Mouse (Mus musculus) midbrain, embryonic 11.5 days (tissue): ENCODE results near the gene Slc6a9. TPM values are rescaled to one million over a fixed set of nuclear protein-coding genes. Genes with fewer than 3 reads are reported as not detected.

Source experiments
- ATAC-seq: fragments of 200-750 bp; cut with Nextera tagmentation; 2 replicates; pipeline ENCODE4 v1.8.0; 2017; ENCODE audit warnings: moderate TSS enrichment, moderate library complexity; ENCODE audit not compliant: low FRiP score
- DNase-seq: peaks from one replicate; pipeline ENCODE4 v3.0.0; 2015; ENCODE audit warnings: low spot score; ENCODE audit errors: missing footprints
- H3K27ac ChIP-seq: fragments of 300-500 bp; sonication (generic); 2 replicates; pipeline ENCODE4 v1.5.1; 2014; ENCODE audit warnings: low read depth, low read length
- H3K27me3 ChIP-seq: fragments of 300-500 bp; sonication (generic); 2 replicates; pipeline ENCODE4 v1.6.1; 2014; ENCODE audit warnings: mild to moderate bottlenecking, low read length, moderate library complexity, mixed read lengths; ENCODE audit not compliant: control insufficient read depth, insufficient read depth
- H3K36me3 ChIP-seq: fragments of 300-500 bp; sonication (generic); 2 replicates; pipeline ENCODE4 v1.6.1; 2014; ENCODE audit warnings: mild to moderate bottlenecking, low read length, moderate library complexity, mixed read lengths; ENCODE audit not compliant: control insufficient read depth, insufficient read depth
- H3K4me1 ChIP-seq: fragments of 300-500 bp; sonication (generic); 2 replicates; pipeline ENCODE4 v1.6.1; 2014; ENCODE audit warnings: low read length; ENCODE audit not compliant: control insufficient read depth, insufficient read depth
- H3K4me2 ChIP-seq: fragments of 300-500 bp; sonication (generic); 2 replicates; pipeline ENCODE4 v1.6.1; 2014; ENCODE audit warnings: mild to moderate bottlenecking, moderate library complexity
- H3K4me3 ChIP-seq: fragments of 300-500 bp; sonication (generic); 2 replicates; pipeline ENCODE4 v1.5.1; 2014; ENCODE audit warnings: low read depth, low read length
- H3K9ac ChIP-seq: fragments of 300-500 bp; sonication (generic); 2 replicates; pipeline ENCODE4 v1.6.1; 2014; ENCODE audit warnings: low read length
- H3K9me3 ChIP-seq: fragments of 300-500 bp; sonication (generic); 2 replicates; pipeline ENCODE4 v1.6.1; 2016; ENCODE audit warnings: low read length; ENCODE audit not compliant: control insufficient read depth
- WGBS: fragments of 180-500 bp; shearing (Covaris S2); extraction: QIAGEN DNeasy Blood & Tissue Kit; methylation state at CpG from one replicate; pipeline ENCODE4 v1.1.7; 2014; 5-methylcytosine and 5-hydroxymethylcytosine counted together
- polyA plus RNA-seq: library from polyadenylated mRNA; unstranded; fragments of >200 nt; fragmentation: Nextera tagmentation; extraction: Ambion mirVana; gene quantifications from 2 replicates; pipeline ENCODE4 v1.2.1, GENCODE M21; 2014

Gene Slc6a9
- polyA plus RNA-seq, 1 experiment from 2014 or later, result 4.6 TPM

- Histone ChIP-seq H3K4me3 (peak within 1 kb of the TSS; percentile 77), H3K9ac (peak within 1 kb of the TSS; percentile 83), H3K9me3 (no peaks in the 10 kb centered on the region), H3K4me1 (peaks cover 17% of the 10 kb centered on the region), H3K36me3 (peaks cover 5% of the 10 kb centered on the region), H3K27ac (peak within 1 kb of the TSS; percentile 64; the same call in 1 of the 2 replicates), H3K4me2 (peak within 1 kb of the TSS; percentile 98), H3K27me3 (no peaks in the 10 kb centered on the region)
- peak; percentile 97 for ATAC-seq
- under 1% methylated on average over 60 of the region's 61 CpGs for WGBS
- DNase-seq, result peak; percentile 100
Measured at GRCm38 (mm10) chr4:117914591-117915442, 80.5 kb downstream of the Slc6a9 start, which contains the start of gene Ipo13. Ipo13 (minus strand) TSS chr4:117914999.

- H3K9me3 ChIP-seq, result no peaks in the 10 kb centered on the region
- WGBS, result 6% methylated on average over 19 of the region's 19 CpGs
- ATAC-seq (no peak; the same call in 1 of the 2 replicates), DNase-seq (peak; percentile 86)
- no peaks in the 10 kb centered on the region for H3K27me3 ChIP-seq
- H3K4me3 ChIP-seq, result peak overlapping the region; percentile 77
- H3K4me1 ChIP-seq, result peaks cover 17% of the 10 kb centered on the region
- H3K36me3 ChIP-seq, result peaks cover 5% of the 10 kb centered on the region
- peak overlapping the region; percentile 98 for H3K4me2 ChIP-seq
- H3K27ac ChIP-seq, result no peak overlapping the region
- peak overlapping the region; percentile 83 for H3K9ac ChIP-seq
Measured at GRCm38 (mm10) chr4:117915489-117916105, 81.3 kb downstream of the Slc6a9 start.

GRCm38 (mm10) chr4:117916386-117916785, 82.1 kb downstream of the Slc6a9 start:
- Histone ChIP-seq H3K9me3 (no peaks in the 10 kb centered on the region), H3K36me3 (peaks cover 5% of the 10 kb centered on the region), H3K4me1 (peaks cover 17% of the 10 kb centered on the region), H3K27ac (no peak overlapping the region), H3K9ac (no peak overlapping the region), H3K4me2 (no peak overlapping the region), H3K4me3 (no peak overlapping the region), H3K27me3 (no peaks in the 10 kb centered on the region)
- 91% methylated on average over 5 of the region's 5 CpGs for WGBS
- DNase-seq, result no peak
- ATAC-seq, result no peak

GRCm38 (mm10) chr4:117917402-117917801, 83.1 kb downstream of the Slc6a9 start:
- Histone ChIP-seq H3K9me3 (no peaks in the 10 kb centered on the region), H3K4me2 (no peak overlapping the region), H3K4me1 (peaks cover 17% of the 10 kb centered on the region), H3K9ac (no peak overlapping the region), H3K27ac (no peak overlapping the region), H3K36me3 (no peaks in the 10 kb centered on the region), H3K4me3 (no peak overlapping the region), H3K27me3 (no peaks in the 10 kb centered on the region)
- WGBS, result 90% methylated on average over 4 of the region's 4 CpGs
- no peak for ATAC-seq
- no peak for DNase-seq

GRCm38 (mm10) chr4:117917847-117918246, 83.5 kb downstream of the Slc6a9 start:
- DNase-seq (no peak), ATAC-seq (no peak)
- no peak overlapping the region for H3K4me2 ChIP-seq

GRCm38 (mm10) chr4:117918261-117918660, 84.0 kb downstream of the Slc6a9 start:
- no peak overlapping the region for H3K9ac ChIP-seq
- no peaks in the 10 kb centered on the region for H3K27me3 ChIP-seq
- peaks cover 13% of the 10 kb centered on the region for H3K4me1 ChIP-seq
- no peak overlapping the region for H3K27ac ChIP-seq
- no peak overlapping the region for H3K4me2 ChIP-seq
- no peaks in the 10 kb centered on the region for H3K36me3 ChIP-seq
- ATAC-seq (no peak), DNase-seq (no peak)
- no peak overlapping the region for H3K4me3 ChIP-seq
- 94% methylated on average over 3 of the region's 3 CpGs for WGBS
- H3K9me3 ChIP-seq, result no peaks in the 10 kb centered on the region

More at GRCm38 (mm10) chr4:117917847-117918246, 83.5 kb downstream of the Slc6a9 start:
- H3K36me3 ChIP-seq, result no peaks in the 10 kb centered on the region
- H3K9me3 ChIP-seq, result no peaks in the 10 kb centered on the region
- no peak overlapping the region for H3K27ac ChIP-seq
- no peak overlapping the region for H3K9ac ChIP-seq
- 93% methylated on average over 4 of the region's 4 CpGs for WGBS
- H3K4me1 ChIP-seq, result peaks cover 17% of the 10 kb centered on the region
- H3K27me3 ChIP-seq, result no peaks in the 10 kb centered on the region
- H3K4me3 ChIP-seq, result no peak overlapping the region

GRCm38 (mm10) chr4:117918762-117919161, 84.5 kb downstream of the Slc6a9 start:
- Histone ChIP-seq H3K4me1 (peaks cover 8% of the 10 kb centered on the region), H3K4me2 (no peak overlapping the region), H3K27me3 (no peaks in the 10 kb centered on the region), H3K27ac (no peak overlapping the region), H3K9ac (no peak overlapping the region), H3K4me3 (no peak overlapping the region), H3K9me3 (no peaks in the 10 kb centered on the region), H3K36me3 (no peaks in the 10 kb centered on the region)
- DNase-seq (no peak), ATAC-seq (no peak)
- 91% methylated on average over 5 of the region's 5 CpGs for WGBS

GRCm38 (mm10) chr4:117921358-117921757, 87.1 kb downstream of the Slc6a9 start:
- H3K9me3 ChIP-seq, result no peaks in the 10 kb centered on the region
- H3K4me1 ChIP-seq, result 0 out of 2 replicates have a peak, but pooled peaks cover under 1% of the 10 kb centered on the region
- no peak overlapping the region for H3K4me2 ChIP-seq
- H3K27me3 ChIP-seq, result peaks cover 15% of the 10 kb centered on the region
- no peak overlapping the region for H3K4me3 ChIP-seq
- DNase-seq, result no peak
- H3K36me3 ChIP-seq, result no peaks in the 10 kb centered on the region
- H3K27ac ChIP-seq, result no peak overlapping the region
- no peak for ATAC-seq
- WGBS, result 91% methylated on average over 2 of the region's 2 CpGs
- no peak overlapping the region for H3K9ac ChIP-seq

- ATAC-seq (no peak), DNase-seq (no peak)
- no peak overlapping the region for H3K4me3 ChIP-seq
- H3K27ac ChIP-seq, result no peak overlapping the region
- WGBS, result 57% methylated on average over 2 of the region's 2 CpGs
- no peaks in the 10 kb centered on the region for H3K36me3 ChIP-seq
- no peak overlapping the region for H3K4me2 ChIP-seq
- no peak overlapping the region for H3K9ac ChIP-seq
- H3K9me3 ChIP-seq, result no peaks in the 10 kb centered on the region
- peaks cover 36% of the 10 kb centered on the region for H3K27me3 ChIP-seq
- peaks cover 9% of the 10 kb centered on the region for H3K4me1 ChIP-seq
Measured at GRCm38 (mm10) chr4:117923450-117923849, 89.1 kb downstream of the Slc6a9 start.
